In genomic region chr2:137204274-137204850, GRCm38 (mm10) we compare ENCODE assay signal across 11 mouse cellular contexts.
DNase-seq lines count a peak whose midpoint lies in the region; ATAC-seq and TF ChIP-seq lines count a peak whose summit lies in the region.
"Had no signal": no experiment of that assay in that cellular context is flagged by ENCODE, and none has a peak within 500 bp of the region (broad histone marks: within the 10 kb centered on the region; RNA-seq: fewer than 3 reads in every experiment).

No protein-coding gene starts in this region.

- H3K79me2 ChIP-seq in myocyte (ENCODE audit: control insufficient read depth, insufficient read depth), result no peaks in the 10 kb centered on the region

- H3K27ac ChIP-seq in midbrain, embryonic 14.5 days (replicated peaks; ENCODE audit: low read depth, low read length), result no peak overlapping the region
- H3K27ac ChIP-seq in midbrain, embryonic 11.5 days (ENCODE audit: low read depth, low read length), result no peak overlapping the region
- H3K27ac ChIP-seq: liver, embryonic 13.5 days had no signal

- no peak overlapping the region for H3K4me2 ChIP-seq in midbrain, embryonic 14.5 days (ENCODE audit: low read length)
- H3K4me2 ChIP-seq in midbrain, embryonic 11.5 days, result no peak overlapping the region
- H3K4me2 ChIP-seq in myocyte (ENCODE audit: low read depth), result peak overlapping the region; percentile 15
- H3K4me2 ChIP-seq: liver, embryonic 13.5 days had no signal

- no peak for TF ChIP-seq POLR2A in myocyte (IDR thresholded peaks at IDR 0.05; ENCODE audit: insufficient read length, low read depth)

- 78% methylated on average over 6 of the region's 6 CpGs for WGBS in midbrain, embryonic 14.5 days
- WGBS in midbrain, embryonic 11.5 days, result 81% methylated on average over 6 of the region's 6 CpGs

- H3K4me3 ChIP-seq in midbrain, embryonic 14.5 days (replicated peaks; ENCODE audit: low read depth, low read length), result no peak overlapping the region
- no peak overlapping the region for H3K4me3 ChIP-seq in midbrain, embryonic 11.5 days (ENCODE audit: low read depth, low read length)
- H3K4me3 ChIP-seq in myocyte, result no peak overlapping the region
- H3K4me3 ChIP-seq: liver, embryonic 13.5 days had no signal

- intact Hi-C loops in gastrocnemius, postnatal 36 days (cut with DNase I), result no loop called here

- no peaks in the 10 kb centered on the region for H3K36me3 ChIP-seq in midbrain, embryonic 14.5 days (ENCODE audit: control insufficient read depth, insufficient read depth, low read length)
- H3K36me3 ChIP-seq in midbrain, embryonic 11.5 days (ENCODE audit: control insufficient read depth, insufficient read depth, low read length), result no peaks in the 10 kb centered on the region
- no peaks in the 10 kb centered on the region for H3K36me3 ChIP-seq in myocyte (ENCODE audit: control insufficient read depth, insufficient read depth)
- H3K36me3 ChIP-seq: liver, embryonic 13.5 days had no signal

- peak; percentile 15 to 19 for DNase-seq in frontal cortex, postnatal 10 days (ENCODE audit: low spot score in 2 of 2)
- DNase-seq in midbrain, embryonic 14.5 days, result peak; percentile 12
- no peak for DNase-seq in midbrain, embryonic 11.5 days (ENCODE audit: low spot score, missing footprints)
- DNase-seq in gastrocnemius, postnatal 36 days, result peak; percentile 15 to 18
- no peak for DNase-seq in spleen, adult 18-20 months
- DNase-seq in ovary, postnatal 36 days (ENCODE audit: low spot score), result no peak
- DNase-seq: embryo, embryonic 11 days; liver, embryonic 13.5 days; thymus, postnatal 36 days had no signal

- H3K9ac ChIP-seq in midbrain, embryonic 14.5 days (replicated peaks; ENCODE audit: low read length), result no peak overlapping the region
- no peak overlapping the region for H3K9ac ChIP-seq in midbrain, embryonic 11.5 days (ENCODE audit: low read length)
- H3K9ac ChIP-seq: liver, embryonic 13.5 days had no signal

- no peak for ATAC-seq in frontal cortex, adult (ENCODE audit: low TSS enrichment)
- ATAC-seq in midbrain, embryonic 14.5 days (ENCODE audit: low FRiP score, low TSS enrichment), result no peak
- no peak for ATAC-seq in midbrain, embryonic 11.5 days (ENCODE audit: low FRiP score)

- no peak overlapping the region for H3ac ChIP-seq in myocyte (ENCODE audit: control insufficient read depth, insufficient read length)

- H3K9me3 ChIP-seq in midbrain, embryonic 14.5 days (ENCODE audit: control insufficient read depth, low read length), result no peaks in the 10 kb centered on the region
- H3K9me3 ChIP-seq in midbrain, embryonic 11.5 days (ENCODE audit: control insufficient read depth, low read length), result no peaks in the 10 kb centered on the region
- H3K9me3 ChIP-seq: liver, embryonic 13.5 days had no signal

- no peaks in the 10 kb centered on the region for H3K27me3 ChIP-seq in midbrain, embryonic 14.5 days (ENCODE audit: control insufficient read depth, insufficient read depth, low read length)
- H3K27me3 ChIP-seq in midbrain, embryonic 11.5 days (ENCODE audit: control insufficient read depth, insufficient read depth, low read length), result no peaks in the 10 kb centered on the region
- H3K27me3 ChIP-seq in myocyte (ENCODE audit: control insufficient read depth, insufficient read depth, insufficient read length), result no peaks in the 10 kb centered on the region
- H3K27me3 ChIP-seq: liver, embryonic 13.5 days had no signal

- no peaks in the 10 kb centered on the region for H3K4me1 ChIP-seq in midbrain, embryonic 14.5 days (ENCODE audit: control insufficient read depth, insufficient read depth, low read length)
- no peaks in the 10 kb centered on the region for H3K4me1 ChIP-seq in midbrain, embryonic 11.5 days (ENCODE audit: control insufficient read depth, insufficient read depth, low read length)
- H3K4me1 ChIP-seq: liver, embryonic 13.5 days had no signal

TF ChIP-seq in myocyte, 11 proteins besides CTCF, POLR2A, EP300 and RAD21:
- TF ChIP-seq USF1 (IDR thresholded peaks at IDR 0.05; ENCODE audit: low read depth) (peak; percentile 51), MAX (IDR thresholded peaks at IDR 0.05; ENCODE audit: low read depth) (no peak)
TF ChIP-seq in myocyte: peak in this region for 1.

Comparison
In these comparisons a context has a peak if more than half of its experiments do, and no peak if none do; other contexts are left out.
1. DNase-seq: peak in frontal cortex, postnatal 10 days (2 of 2), midbrain, embryonic 14.5 days (single experiment) and gastrocnemius, postnatal 36 days (2 of 2); none in midbrain, embryonic 11.5 days (single experiment), spleen, adult 18-20 months (0 of 2) and ovary, postnatal 36 days (single experiment).